Mouse (Mus musculus): ENCODE results near the gene Zfp609.

GRCm38 (mm10) chr9:65787829-65788344 is 39.5 kb downstream of the Zfp609 start:
- TF ChIP-seq CTCF (conservative IDR thresholded peaks at IDR 0.05; ENCODE audit: low read length) (no peak), NANOG (IDR thresholded peaks at IDR 0.05; ENCODE audit: borderline replicate concordance, low read length) (no peak)
